Mouse (Mus musculus) stomach, embryonic 14.5 days (tissue): ENCODE measurements at regions not wholly inside any gene's neighbourhood (a gene's known extent, or its start where the extent isn't known, plus 50 kb on each side); places are given as distances from the start of the nearest gene placed in this dataset.
"Not testable (repeated sequence)": the region's sequence is repeated elsewhere in the genome, so short reads cannot be mapped to it uniquely, and the experiment has no call there.

Source experiments
- ATAC-seq: fragments of 200-750 bp; cut with Nextera tagmentation; 2 replicates; pipeline ENCODE4 v1.8.0; 2017; ENCODE audit warnings: low read depth, moderate TSS enrichment; ENCODE audit not compliant: insufficient number of reproducible peaks, insufficient read depth, low FRiP score
- H3K27ac ChIP-seq: fragments of 300-500 bp; sonication (generic); 2 replicates; pipeline ENCODE4 v1.5.1; 2014; ENCODE audit warnings: mild to moderate bottlenecking, low read length, moderate library complexity, mixed read lengths
- H3K27me3 ChIP-seq: fragments of 300-500 bp; sonication (generic); 2 replicates; pipeline ENCODE4 v1.6.1; 2014; ENCODE audit warnings: low read length, control low read depth, mixed read lengths; ENCODE audit not compliant: control insufficient read depth, insufficient read depth
- H3K36me3 ChIP-seq: fragments of 300-500 bp; sonication (generic); 2 replicates; pipeline ENCODE4 v1.6.1; 2014; ENCODE audit warnings: mild to moderate bottlenecking, control low read depth, low read length, moderate library complexity, mixed read lengths; ENCODE audit not compliant: control insufficient read depth, insufficient read depth
- H3K4me1 ChIP-seq: fragments of 300-500 bp; sonication (generic); 2 replicates; pipeline ENCODE4 v1.6.1; 2014; ENCODE audit warnings: low read length, control low read depth, mixed read lengths; ENCODE audit not compliant: control insufficient read depth, insufficient read depth
- H3K4me2 ChIP-seq: fragments of 300-500 bp; sonication (generic); replicated peaks from 2 replicates; pipeline ENCODE4 v1.6.1; 2014; ENCODE audit warnings: low read depth, low read length, control low read depth
- H3K4me3 ChIP-seq: fragments of 300-500 bp; sonication (generic); 2 replicates; pipeline ENCODE4 v1.5.1; 2014; ENCODE audit warnings: low read depth, low read length, control low read depth
- H3K9ac ChIP-seq: fragments of 300-500 bp; sonication (generic); replicated peaks from 2 replicates; pipeline ENCODE4 v1.6.1; 2014; ENCODE audit warnings: low read depth, mild to moderate bottlenecking, control low read depth, low read length, moderate library complexity, mixed read lengths
- H3K9me3 ChIP-seq: fragments of 300-500 bp; sonication (generic); 2 replicates; pipeline ENCODE4 v1.6.1; 2016; ENCODE audit warnings: low read depth, low read length, control low read depth; ENCODE audit not compliant: control insufficient read depth
- WGBS: fragments of 180-500 bp; shearing (Covaris S2); extraction: QIAGEN DNeasy Blood & Tissue Kit; methylation state at CpG from one replicate; pipeline ENCODE4 v1.1.7; 2014; 5-methylcytosine and 5-hydroxymethylcytosine counted together

DNA sequence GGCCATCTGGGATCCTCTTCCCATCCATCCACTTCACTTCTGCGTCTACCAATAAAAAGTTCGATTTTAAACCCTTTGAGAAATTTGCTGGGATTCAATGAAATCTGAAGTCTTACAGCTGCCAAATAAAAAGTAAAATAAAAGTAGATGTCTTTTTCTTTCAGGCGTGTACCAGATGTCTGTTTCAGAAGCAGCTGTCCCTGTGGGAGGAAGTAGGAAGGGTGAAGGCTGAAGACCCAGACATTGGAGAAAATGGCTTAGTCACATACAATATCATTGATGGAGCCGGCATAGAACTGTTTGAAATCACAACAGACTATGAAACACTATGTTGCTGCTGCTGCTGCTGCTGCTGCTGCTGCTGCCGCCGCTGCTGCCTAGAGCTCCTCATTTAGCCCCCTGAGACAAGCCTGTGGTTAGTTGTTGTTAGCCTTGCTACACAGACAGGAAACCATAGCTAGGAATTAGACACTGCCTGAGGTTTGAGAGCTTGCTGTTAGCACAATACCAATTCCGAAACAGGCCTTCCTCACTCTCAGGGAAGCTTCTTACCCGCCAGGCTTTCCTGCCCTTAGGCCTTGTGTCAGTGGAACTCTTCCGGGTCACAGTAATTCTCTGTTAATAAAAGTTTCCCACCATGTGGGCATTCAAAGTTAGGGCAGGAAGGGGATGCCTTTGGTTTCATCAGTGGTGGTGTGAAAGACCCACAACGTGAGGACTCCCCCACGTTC lies 211.5 kb downstream of the Gm15319 start:
- H3K36me3 ChIP-seq, H3K4me2 ChIP-seq, ATAC-seq, H3K9ac ChIP-seq, H3K9me3 ChIP-seq, H3K27ac ChIP-seq, H3K4me1 ChIP-seq, H3K27me3 ChIP-seq, H3K4me3 ChIP-seq: not testable (repeated sequence)
- WGBS = 87% methylated on average over 6 of the region's 11 CpGs

DNA sequence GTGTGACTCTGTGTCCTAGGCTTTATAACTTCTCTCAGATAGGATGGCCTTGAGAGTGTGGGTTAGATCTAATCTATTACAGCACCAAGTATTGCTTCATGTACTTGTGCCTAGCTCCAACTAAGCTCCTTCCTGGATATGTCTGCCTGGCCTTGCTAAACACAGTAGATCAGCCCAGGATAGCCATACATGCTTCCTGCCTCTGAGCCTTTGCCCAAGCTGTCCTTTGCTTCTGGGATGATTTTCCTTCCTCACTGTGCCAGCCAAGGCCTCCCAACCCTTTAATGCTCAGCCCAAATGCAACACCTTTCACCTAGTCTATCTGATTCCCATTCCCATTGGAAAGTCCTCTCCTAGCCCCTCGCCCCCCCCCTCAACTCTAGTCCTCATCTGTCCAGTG lies 208.9 kb downstream of the Gm15319 start:
- not testable (repeated sequence) for H3K36me3 ChIP-seq, H3K9ac ChIP-seq, H3K4me1 ChIP-seq, H3K4me3 ChIP-seq, H3K4me2 ChIP-seq, H3K9me3 ChIP-seq, H3K27me3 ChIP-seq, H3K27ac ChIP-seq, ATAC-seq
- 97% methylated on average over 1 of the region's 1 CpGs for WGBS
